Mouse (Mus musculus) lung, postnatal 36 days (tissue): ENCODE measurements around the gene Qsox1.
A peak's percentile ranks its signal among the peaks of the same experiment; 100 is the strongest.

Source experiments
- DNase-seq: peaks from one replicate; pipeline ENCODE4 v3.0.0; 2022; ENCODE audit warnings: mixed read lengths

Gene Qsox1

GRCm38 (mm10) chr1:155812581-155813499, at the start of gene Qsox1:
TSS of gene Qsox1 (minus strand) at chr1:155812889.
- peak; percentile 91 for DNase-seq

GRCm38 (mm10) chr1:155854926-155855702, 42.4 kb upstream of the Qsox1 start:
- peak; percentile 19 for DNase-seq

- no peak for DNase-seq
These were observed 40.3 kb upstream of the Qsox1 start for GRCm38 (mm10) chr1:155853009-155853408.

- DNase-seq = no peak
These were observed 31.5 kb upstream of the Qsox1 start for GRCm38 (mm10) chr1:155844235-155844634.

- peak; percentile 4 for DNase-seq
These were observed 30.8 kb upstream of the Qsox1 start for GRCm38 (mm10) chr1:155843538-155843937.

GRCm38 (mm10) chr1:155835667-155836066, 23.0 kb upstream of the Qsox1 start:
- no peak for DNase-seq

GRCm38 (mm10) chr1:155833610-155834009, 20.9 kb upstream of the Qsox1 start:
- no peak for DNase-seq

GRCm38 (mm10) chr1:155831958-155832357, 19.3 kb upstream of the Qsox1 start:
- no peak for DNase-seq

GRCm38 (mm10) chr1:155830861-155831260, 18.2 kb upstream of the Qsox1 start:
- no peak for DNase-seq

- no peak for DNase-seq
These were observed 15.1 kb upstream of the Qsox1 start for GRCm38 (mm10) chr1:155827703-155828295.

- no peak for DNase-seq
These were observed 14.2 kb upstream of the Qsox1 start for GRCm38 (mm10) chr1:155826803-155827395.

- no peak for DNase-seq
These were observed 13.4 kb upstream of the Qsox1 start for GRCm38 (mm10) chr1:155825940-155826716.

GRCm38 (mm10) chr1:155820646-155821045, 8.0 kb upstream of the Qsox1 start:
- no peak for DNase-seq

GRCm38 (mm10) chr1:155816167-155816566, 3.5 kb upstream of the Qsox1 start:
- DNase-seq = no peak

- no peak for DNase-seq
These were observed 601 bp downstream of the Qsox1 start for GRCm38 (mm10) chr1:155811995-155812580.

- peak; percentile 45 for DNase-seq
These were observed 2.1 kb downstream of the Qsox1 start for GRCm38 (mm10) chr1:155810616-155811015.

GRCm38 (mm10) chr1:155809706-155810442, 2.8 kb downstream of the Qsox1 start:
- DNase-seq = peak; percentile 82

GRCm38 (mm10) chr1:155808261-155808660, 4.4 kb downstream of the Qsox1 start:
- no peak for DNase-seq

GRCm38 (mm10) chr1:155805607-155806006, 7.1 kb downstream of the Qsox1 start:
- DNase-seq = peak; percentile 76

GRCm38 (mm10) chr1:155801014-155801991, 11.4 kb downstream of the Qsox1 start:
- DNase-seq = no peak
